Mouse (Mus musculus): Measurements from ENCODE around the gene Rpgrip1l.

GRCm38 (mm10) chr8:91280467-91281212 lies 32.4 kb downstream of the Rpgrip1l start:
- TF ChIP-seq EP300 (IDR thresholded peaks at IDR 0.05; ENCODE audit: low read depth), result no peak
- no peak for TF ChIP-seq CTCF (IDR thresholded peaks at IDR 0.05; ENCODE audit: low read depth)
